Mouse (Mus musculus): ENCODE data around the gene Ston2. TPM values are rescaled to one million over a fixed set of nuclear protein-coding genes. Genes with fewer than 3 reads are reported as not detected.

The Ston2 gene
- total RNA-seq (2021) = 1 to 10 TPM; 3.6 to 4.1 TPM
- 4.7 and 6.7 TPM in 2 replicates for polyA plus RNA-seq (2012; rRNA removed)
- long read RNA-seq = 0 reads

DNA sequence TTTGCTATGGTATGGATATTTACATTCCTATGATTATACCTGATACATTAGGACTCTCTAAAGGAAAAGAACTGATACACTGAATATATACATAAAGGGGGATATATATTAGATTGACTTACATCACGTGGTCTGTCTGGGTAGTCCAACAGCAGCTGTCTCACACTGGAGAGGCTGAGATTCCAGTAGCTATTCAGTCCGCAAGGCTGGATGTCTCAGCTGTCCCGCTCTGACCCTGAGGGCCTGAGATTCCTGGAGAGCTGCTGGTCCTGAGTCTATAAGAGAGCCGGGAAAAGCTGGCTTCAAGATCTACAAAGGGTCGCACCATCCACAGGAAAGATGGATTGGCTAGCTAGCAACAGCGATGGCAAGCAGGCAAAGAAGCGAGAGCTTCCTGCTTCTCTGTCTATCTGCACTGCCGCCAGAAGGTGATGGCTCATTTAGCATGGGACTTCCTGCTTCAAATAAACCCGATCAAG lies at the start of gene Ston2:
Ston2 (minus strand) TSS at position 429 of the 479 bp plus-strand sequence.
- Histone ChIP-seq H3K27me3 (ENCODE audit: control insufficient read depth, insufficient read depth, low read length) (no peaks in the 10 kb centered on the region), H3K4me1 (ENCODE audit: control insufficient read depth, insufficient read depth, low read length) (no peaks in the 10 kb centered on the region; the same call in 1 of the 2 replicates), H3K4me3 (no peak within 1 kb of the TSS), H3K27ac (no peak within 1 kb of the TSS), H3K9ac (ENCODE audit: low read depth, low read length) (no peak within 1 kb of the TSS), H3K79me2 (replicated peaks; ENCODE audit: control insufficient read depth, insufficient read depth, low read length) (no peaks in the 10 kb centered on the region), H3K36me3 (ENCODE audit: control insufficient read depth, insufficient read depth, low read length) (no peaks in the 10 kb centered on the region)
- intact Hi-C loops (cut with DNase I) = loop anchor here (5.0 kb wide), 2 partner anchors 41 to 56 kb away; no protein-coding TSS in a partner anchor
- no peak for TF ChIP-seq EP300 (IDR thresholded peaks at IDR 0.05; ENCODE audit: insufficient read depth, low read depth, low read length)
- TF ChIP-seq CTCF (IDR thresholded peaks at IDR 0.05) = no peak
- TF ChIP-seq POLR2A (IDR thresholded peaks at IDR 0.05; ENCODE audit: insufficient read depth, low read depth, low read length) = no peak
- no peak for DNase-seq
- WGBS = 70% methylated on average over 9 of the region's 9 CpGs

DNA sequence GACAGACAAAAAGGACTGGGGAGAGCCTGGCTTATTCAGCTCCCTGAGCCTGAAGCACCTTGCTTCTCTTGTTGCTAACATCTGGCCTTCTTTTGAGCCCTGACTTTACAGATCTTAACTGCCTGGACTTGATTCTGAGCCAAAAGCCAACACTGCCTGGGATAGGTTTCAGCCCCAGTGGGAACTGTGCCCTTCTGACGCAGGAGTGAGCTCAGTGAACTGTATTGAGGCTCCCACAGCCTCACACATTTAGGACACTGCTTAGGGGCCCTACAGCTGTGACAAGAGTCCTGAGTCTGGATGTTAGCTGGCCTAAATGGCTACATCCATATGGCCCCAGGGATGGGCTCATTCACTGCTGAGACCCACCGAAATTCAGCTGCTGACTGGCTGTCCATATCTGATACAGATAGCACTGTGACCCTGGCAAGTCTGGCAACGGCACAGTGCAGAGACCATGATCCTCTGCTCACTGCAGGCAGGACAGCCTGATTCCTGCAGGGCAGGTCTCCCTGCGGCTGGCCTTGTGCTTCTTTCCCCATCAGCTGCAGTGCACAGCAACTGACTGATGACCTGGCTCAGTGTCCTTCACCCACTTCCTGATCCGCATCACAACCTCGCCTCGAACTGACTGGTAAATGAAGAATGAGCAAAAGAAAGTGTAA lies 49.3 kb upstream of the Ston2 start:
- Histone ChIP-seq H3K4me3 (no peak overlapping the region), H3K27ac (no peak overlapping the region), H3K79me2 (replicated peaks; ENCODE audit: control insufficient read depth, insufficient read depth, low read length) (no peaks in the 10 kb centered on the region), H3K36me3 (ENCODE audit: control insufficient read depth, insufficient read depth, low read length) (peaks cover 6% of the 10 kb centered on the region), H3K4me1 (ENCODE audit: control insufficient read depth, insufficient read depth, low read length) (no peaks in the 10 kb centered on the region), H3K27me3 (ENCODE audit: control insufficient read depth, insufficient read depth, low read length) (no peaks in the 10 kb centered on the region), H3K9ac (ENCODE audit: low read depth, low read length) (no peak overlapping the region)
- WGBS = 75% methylated on average over 7 of the region's 7 CpGs
- TF ChIP-seq POLR2A (IDR thresholded peaks at IDR 0.05; ENCODE audit: insufficient read depth, low read depth, low read length) (no peak), CTCF (IDR thresholded peaks at IDR 0.05) (no peak)
- intact Hi-C loops (cut with DNase I) = no loop called here
- no peak for DNase-seq

DNA sequence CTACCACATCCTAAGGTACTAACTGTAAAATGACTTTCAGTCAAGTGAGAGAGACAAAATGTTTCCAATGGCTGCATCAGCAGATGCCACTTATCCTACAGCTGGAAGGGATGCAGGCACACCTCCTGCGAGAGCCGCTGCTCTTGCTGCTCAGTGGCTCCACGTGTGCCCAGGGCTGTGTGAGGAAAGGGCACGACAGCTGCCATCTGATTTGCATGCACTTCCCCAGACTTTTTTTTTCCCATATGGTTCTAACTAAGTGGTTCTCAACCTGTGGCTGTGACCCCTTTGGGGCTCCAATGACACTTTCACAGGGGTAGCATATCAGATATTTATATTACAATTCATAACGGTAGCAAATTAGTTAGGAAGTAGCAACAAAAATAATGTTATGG lies 45.7 kb upstream of the Ston2 start:
- Histone ChIP-seq H3K36me3 (ENCODE audit: control insufficient read depth, insufficient read depth, low read length) (peaks cover 6% of the 10 kb centered on the region), H3K9ac (ENCODE audit: low read depth, low read length) (no peak overlapping the region), H3K27ac (no peak overlapping the region), H3K4me1 (ENCODE audit: control insufficient read depth, insufficient read depth, low read length) (no peaks in the 10 kb centered on the region), H3K4me3 (no peak overlapping the region), H3K79me2 (replicated peaks; ENCODE audit: control insufficient read depth, insufficient read depth, low read length) (no peaks in the 10 kb centered on the region), H3K27me3 (ENCODE audit: control insufficient read depth, insufficient read depth, low read length) (no peaks in the 10 kb centered on the region)
- no peak for DNase-seq
- 86% methylated on average over 5 of the region's 5 CpGs for WGBS
- TF ChIP-seq CTCF (IDR thresholded peaks at IDR 0.05) = no peak
- TF ChIP-seq EP300 (IDR thresholded peaks at IDR 0.05; ENCODE audit: insufficient read depth, low read depth, low read length) = no peak
- TF ChIP-seq POLR2A (IDR thresholded peaks at IDR 0.05; ENCODE audit: insufficient read depth, low read depth, low read length) = no peak
- intact Hi-C loops (cut with DNase I) = no loop called here

DNA sequence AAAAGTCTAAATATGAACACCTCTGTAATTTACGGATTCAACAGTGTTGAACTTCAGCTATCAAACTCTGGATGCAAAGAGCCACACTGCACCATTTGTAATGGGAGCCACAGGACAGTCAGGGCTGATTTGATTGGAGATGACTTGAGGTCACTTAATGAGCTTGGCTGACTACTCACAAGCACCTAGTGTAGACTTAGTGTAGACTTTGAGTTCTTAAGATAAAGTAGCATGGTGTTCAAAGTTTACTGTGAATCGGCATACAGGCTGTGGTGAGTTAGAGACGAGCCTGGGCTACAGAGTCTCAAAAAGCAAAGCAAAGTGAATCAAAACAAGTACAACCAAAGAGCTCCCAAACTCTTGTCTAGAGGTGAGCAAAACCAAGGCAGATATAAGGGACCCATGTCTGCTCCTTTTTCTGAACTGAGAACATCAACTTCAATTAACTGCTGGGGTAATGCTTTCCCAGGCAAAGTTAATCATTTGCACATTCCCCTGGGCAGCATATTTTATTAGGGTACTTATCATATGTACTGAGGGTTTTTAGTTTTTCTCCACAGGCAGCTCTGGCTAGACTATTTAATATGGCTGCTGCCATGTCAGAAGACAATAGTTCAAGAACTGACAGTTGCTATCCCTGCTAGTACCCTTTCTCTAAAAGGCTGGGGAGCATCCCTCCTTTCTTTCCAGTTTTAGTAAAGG lies 45.2 kb upstream of the Ston2 start:
- TF ChIP-seq POLR2A (IDR thresholded peaks at IDR 0.05; ENCODE audit: insufficient read depth, low read depth, low read length) (no peak), EP300 (IDR thresholded peaks at IDR 0.05; ENCODE audit: insufficient read depth, low read depth, low read length) (no peak)
- Histone ChIP-seq H3K4me3 (no peak overlapping the region), H3K27ac (no peak overlapping the region), H3K36me3 (ENCODE audit: control insufficient read depth, insufficient read depth, low read length) (peaks cover 6% of the 10 kb centered on the region), H3K27me3 (ENCODE audit: control insufficient read depth, insufficient read depth, low read length) (no peaks in the 10 kb centered on the region), H3K9ac (ENCODE audit: low read depth, low read length) (no peak overlapping the region), H3K4me1 (ENCODE audit: control insufficient read depth, insufficient read depth, low read length) (no peaks in the 10 kb centered on the region), H3K79me2 (replicated peaks; ENCODE audit: control insufficient read depth, insufficient read depth, low read length) (no peaks in the 10 kb centered on the region)
- intact Hi-C loops (cut with DNase I) = no loop called here
- DNase-seq = no peak
- WGBS = 90% methylated on average over 3 of the region's 3 CpGs

DNA sequence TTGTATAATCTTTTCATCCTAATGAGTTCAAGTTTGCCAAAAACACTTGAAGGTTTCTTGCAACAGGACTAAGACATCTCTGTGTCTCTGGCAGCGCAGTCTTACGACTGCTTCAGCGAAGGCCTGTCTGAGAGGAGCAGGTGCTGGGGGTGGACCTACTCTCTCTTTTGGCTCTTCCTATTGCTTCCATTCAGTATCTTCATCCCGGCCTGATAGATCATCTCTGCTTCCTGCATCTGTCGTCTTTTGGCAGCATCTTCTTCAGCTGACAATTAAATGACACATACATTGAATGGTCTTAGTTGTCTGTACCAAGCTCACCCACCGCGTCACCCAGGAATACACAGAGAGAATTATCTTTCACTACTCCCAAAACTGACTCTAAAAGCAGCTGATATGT lies 43.2 kb upstream of the Ston2 start:
- H3K79me2 ChIP-seq (replicated peaks; ENCODE audit: control insufficient read depth, insufficient read depth, low read length) = no peaks in the 10 kb centered on the region
- 86% methylated on average over 7 of the region's 7 CpGs for WGBS
- DNase-seq = no peak
- no peaks in the 10 kb centered on the region for H3K4me1 ChIP-seq (ENCODE audit: control insufficient read depth, insufficient read depth, low read length)
- H3K27me3 ChIP-seq (ENCODE audit: control insufficient read depth, insufficient read depth, low read length) = no peaks in the 10 kb centered on the region
- intact Hi-C loops (cut with DNase I) = no loop called here
- no peak overlapping the region for H3K27ac ChIP-seq
- H3K36me3 ChIP-seq (ENCODE audit: control insufficient read depth, insufficient read depth, low read length) = peaks cover 6% of the 10 kb centered on the region
- H3K4me3 ChIP-seq = no peak overlapping the region
- TF ChIP-seq CTCF (IDR thresholded peaks at IDR 0.05) (no peak), EP300 (IDR thresholded peaks at IDR 0.05; ENCODE audit: insufficient read depth, low read depth, low read length) (no peak), POLR2A (IDR thresholded peaks at IDR 0.05; ENCODE audit: insufficient read depth, low read depth, low read length) (no peak)
- no peak overlapping the region for H3K9ac ChIP-seq (ENCODE audit: low read depth, low read length)

DNA sequence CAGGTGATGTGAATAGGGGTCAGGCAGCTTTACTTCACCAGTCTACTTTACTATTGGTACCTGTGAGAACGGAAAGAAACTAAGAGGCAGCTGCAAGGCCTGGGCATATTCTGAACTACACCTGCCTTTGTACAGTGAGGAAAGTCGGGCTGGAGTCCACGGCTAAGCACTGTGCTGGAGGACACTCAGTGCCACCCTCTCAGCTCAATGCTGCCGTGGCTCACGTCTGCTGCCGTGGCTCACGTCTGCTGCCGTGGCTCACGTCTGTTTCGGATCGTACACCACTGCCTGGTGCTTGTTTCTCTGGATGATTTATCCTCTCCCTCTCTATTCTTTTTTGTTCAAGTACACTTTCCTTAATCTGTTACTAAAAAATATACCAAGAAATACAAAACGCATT lies 32.3 kb upstream of the Ston2 start:
- 93% methylated on average over 12 of the region's 12 CpGs for WGBS
- H3K36me3 ChIP-seq (ENCODE audit: control insufficient read depth, insufficient read depth, low read length) = no peaks in the 10 kb centered on the region; the same call in 1 of the 2 replicates

More for the DNA sequence above, 32.3 kb upstream of the Ston2 start:
- H3K9ac ChIP-seq (ENCODE audit: low read depth, low read length) = no peak overlapping the region
- intact Hi-C loops (cut with DNase I) = no loop called here
- TF ChIP-seq EP300 (IDR thresholded peaks at IDR 0.05; ENCODE audit: insufficient read depth, low read depth, low read length) (no peak), CTCF (IDR thresholded peaks at IDR 0.05) (no peak), POLR2A (IDR thresholded peaks at IDR 0.05; ENCODE audit: insufficient read depth, low read depth, low read length) (no peak)
- no peak overlapping the region for H3K4me3 ChIP-seq
- H3K79me2 ChIP-seq (replicated peaks; ENCODE audit: control insufficient read depth, insufficient read depth, low read length) = no peaks in the 10 kb centered on the region; the same call in 1 of the 2 replicates
- DNase-seq = no peak
- H3K4me1 ChIP-seq (ENCODE audit: control insufficient read depth, insufficient read depth, low read length) = no peaks in the 10 kb centered on the region
- H3K27me3 ChIP-seq (ENCODE audit: control insufficient read depth, insufficient read depth, low read length) = no peaks in the 10 kb centered on the region
- no peak overlapping the region for H3K27ac ChIP-seq

Data from heart, adult 2 months (tissue).